Mouse (Mus musculus): ENCODE measurements around the gene Grip1. TPM values are rescaled to one million over a fixed set of nuclear protein-coding genes. Genes with fewer than 3 reads are reported as not detected.

Grip1 gene
- polyA plus RNA-seq, 1 experiment from 2014 or later = 0.55 TPM

DNA sequence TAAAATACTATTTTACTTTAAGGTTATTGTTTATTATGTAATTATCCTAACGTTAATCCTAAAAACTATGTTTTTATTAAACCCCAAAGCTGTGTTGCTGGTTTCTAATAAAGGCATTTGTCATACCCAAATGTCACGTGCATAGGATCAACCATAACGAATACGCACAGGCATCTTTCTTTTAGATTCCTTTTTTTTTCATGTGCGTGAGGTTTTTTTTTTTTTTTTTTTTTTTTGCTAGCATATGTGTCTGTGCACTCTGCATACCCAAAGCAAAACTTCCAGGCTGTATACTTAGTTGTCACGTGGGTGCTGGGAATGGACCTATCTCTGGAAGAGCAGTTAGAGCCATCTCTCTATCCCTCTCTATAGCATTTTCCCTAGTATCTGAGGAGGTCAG is 660.4 kb downstream of the Grip1 start:
- no peak overlapping the region for H3K27ac ChIP-seq (ENCODE audit: low read length)

DNA sequence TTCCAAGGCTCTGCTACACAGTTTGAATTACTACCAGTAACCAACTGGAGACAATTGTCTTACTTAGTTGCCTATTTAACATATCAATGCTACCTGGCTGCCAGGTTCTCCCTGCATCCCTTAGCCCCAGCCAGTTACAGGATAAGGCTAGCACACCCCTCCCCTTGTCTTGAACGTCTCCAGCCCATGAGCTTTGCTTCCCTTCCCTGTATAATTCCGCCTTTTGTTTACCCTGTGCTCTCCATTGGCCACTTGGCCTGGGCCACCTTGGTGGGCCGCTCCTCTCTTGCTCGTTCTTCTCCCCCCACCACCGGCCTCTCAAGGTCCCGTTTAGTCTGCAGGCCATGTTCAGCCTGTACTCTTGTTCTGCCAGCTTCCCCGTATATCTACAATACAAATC is 660.9 kb downstream of the Grip1 start:
- H3K36me3 ChIP-seq (ENCODE audit: control insufficient read depth, insufficient read depth) = no peaks in the 10 kb centered on the region
- H3K4me3 ChIP-seq (ENCODE audit: low read depth, low read length) = no peak overlapping the region
- H3K4me1 ChIP-seq (ENCODE audit: control insufficient read depth, low read depth, low read length) = peaks cover 8% of the 10 kb centered on the region
- no peak overlapping the region for H3K4me2 ChIP-seq (ENCODE audit: low read depth, low read length)
- 65% methylated on average over 7 of the region's 7 CpGs for WGBS (ENCODE audit: insufficient replicate concordance)
- H3K27ac ChIP-seq (ENCODE audit: low read length) = no peak overlapping the region
- no peak overlapping the region for H3K9ac ChIP-seq (ENCODE audit: low read depth, low read length)
- no peaks in the 10 kb centered on the region for H3K27me3 ChIP-seq (ENCODE audit: control insufficient read depth, insufficient read depth, low read depth, low read length)
- ATAC-seq (ENCODE audit: low read depth) = no peak
- no peaks in the 10 kb centered on the region for H3K9me3 ChIP-seq (replicated peaks; ENCODE audit: control insufficient read depth, low read length)

More for the DNA sequence above, 660.4 kb downstream of the Grip1 start:
- WGBS (ENCODE audit: insufficient replicate concordance) = 83% methylated on average over 6 of the region's 6 CpGs
- Histone ChIP-seq H3K4me1 (ENCODE audit: control insufficient read depth, low read depth, low read length) (peaks cover 8% of the 10 kb centered on the region), H3K4me3 (ENCODE audit: low read depth, low read length) (no peak overlapping the region), H3K36me3 (ENCODE audit: control insufficient read depth, insufficient read depth) (no peaks in the 10 kb centered on the region), H3K4me2 (ENCODE audit: low read depth, low read length) (no peak overlapping the region), H3K27me3 (ENCODE audit: control insufficient read depth, insufficient read depth, low read depth, low read length) (no peaks in the 10 kb centered on the region), H3K9me3 (replicated peaks; ENCODE audit: control insufficient read depth, low read length) (no peaks in the 10 kb centered on the region), H3K9ac (ENCODE audit: low read depth, low read length) (no peak overlapping the region)
- ATAC-seq (ENCODE audit: low read depth) = no peak

DNA sequence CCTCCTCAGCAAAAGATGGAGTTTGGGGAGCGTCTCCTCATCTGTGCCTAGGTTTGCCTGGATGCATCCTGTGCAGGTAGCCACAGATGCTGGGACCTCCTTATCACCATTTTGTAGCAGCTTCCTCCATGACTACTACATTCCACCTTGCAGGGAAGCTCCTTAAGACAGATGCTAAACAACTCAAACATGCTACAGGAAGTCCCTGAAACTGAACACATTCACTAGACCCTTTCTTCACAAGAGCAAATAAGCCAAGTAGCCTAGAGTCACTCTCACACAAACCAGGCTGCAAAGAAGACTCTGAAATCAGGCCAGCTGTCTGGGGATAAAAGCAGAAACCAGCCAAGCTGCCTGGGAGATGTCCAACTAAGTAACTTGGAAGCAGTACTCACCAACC is 661.6 kb downstream of the Grip1 start:
- Histone ChIP-seq H3K36me3 (ENCODE audit: control insufficient read depth, insufficient read depth) (no peaks in the 10 kb centered on the region), H3K9ac (ENCODE audit: low read depth, low read length) (no peak overlapping the region), H3K9me3 (replicated peaks; ENCODE audit: control insufficient read depth, low read length) (no peaks in the 10 kb centered on the region), H3K4me2 (ENCODE audit: low read depth, low read length) (no peak overlapping the region), H3K4me3 (ENCODE audit: low read depth, low read length) (no peak overlapping the region), H3K4me1 (ENCODE audit: control insufficient read depth, low read depth, low read length) (peaks cover 8% of the 10 kb centered on the region), H3K27me3 (ENCODE audit: control insufficient read depth, insufficient read depth, low read depth, low read length) (no peaks in the 10 kb centered on the region), H3K27ac (ENCODE audit: low read length) (no peak overlapping the region)
- ATAC-seq (ENCODE audit: low read depth) = no peak
- 69% methylated on average over 1 of the region's 1 CpGs for WGBS (ENCODE audit: insufficient replicate concordance)

DNA sequence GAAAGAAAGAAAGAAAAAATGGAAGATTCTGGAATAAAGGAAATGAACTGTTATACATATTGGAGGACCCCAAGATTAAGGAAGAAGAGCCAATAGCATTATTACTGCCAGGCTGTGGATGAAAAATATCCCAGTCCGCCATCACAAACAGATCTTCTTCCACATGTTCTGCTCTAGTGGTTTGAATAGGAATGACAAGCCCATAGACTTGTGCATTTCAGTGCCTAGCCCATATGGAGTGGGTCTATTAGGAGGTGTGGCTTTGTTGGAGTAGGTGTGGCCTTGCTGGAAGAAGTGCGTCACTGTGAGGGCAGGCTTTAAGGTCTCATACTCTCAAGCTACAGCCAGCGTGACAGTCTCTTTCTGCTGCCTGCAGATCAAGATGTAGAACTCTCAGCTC is 670.1 kb downstream of the Grip1 start:
- Histone ChIP-seq H3K27me3 (ENCODE audit: control insufficient read depth, insufficient read depth, low read depth, low read length) (no peaks in the 10 kb centered on the region), H3K4me3 (ENCODE audit: low read depth, low read length) (no peak overlapping the region), H3K36me3 (ENCODE audit: control insufficient read depth, insufficient read depth) (no peaks in the 10 kb centered on the region), H3K4me2 (ENCODE audit: low read depth, low read length) (no peak overlapping the region), H3K4me1 (ENCODE audit: control insufficient read depth, low read depth, low read length) (no peaks in the 10 kb centered on the region), H3K9me3 (replicated peaks; ENCODE audit: control insufficient read depth, low read length) (no peaks in the 10 kb centered on the region), H3K27ac (ENCODE audit: low read length) (no peak overlapping the region), H3K9ac (ENCODE audit: low read depth, low read length) (no peak overlapping the region)
- no peak for ATAC-seq (ENCODE audit: low read depth)
- 71% methylated on average over 3 of the region's 3 CpGs for WGBS (ENCODE audit: insufficient replicate concordance)

DNA sequence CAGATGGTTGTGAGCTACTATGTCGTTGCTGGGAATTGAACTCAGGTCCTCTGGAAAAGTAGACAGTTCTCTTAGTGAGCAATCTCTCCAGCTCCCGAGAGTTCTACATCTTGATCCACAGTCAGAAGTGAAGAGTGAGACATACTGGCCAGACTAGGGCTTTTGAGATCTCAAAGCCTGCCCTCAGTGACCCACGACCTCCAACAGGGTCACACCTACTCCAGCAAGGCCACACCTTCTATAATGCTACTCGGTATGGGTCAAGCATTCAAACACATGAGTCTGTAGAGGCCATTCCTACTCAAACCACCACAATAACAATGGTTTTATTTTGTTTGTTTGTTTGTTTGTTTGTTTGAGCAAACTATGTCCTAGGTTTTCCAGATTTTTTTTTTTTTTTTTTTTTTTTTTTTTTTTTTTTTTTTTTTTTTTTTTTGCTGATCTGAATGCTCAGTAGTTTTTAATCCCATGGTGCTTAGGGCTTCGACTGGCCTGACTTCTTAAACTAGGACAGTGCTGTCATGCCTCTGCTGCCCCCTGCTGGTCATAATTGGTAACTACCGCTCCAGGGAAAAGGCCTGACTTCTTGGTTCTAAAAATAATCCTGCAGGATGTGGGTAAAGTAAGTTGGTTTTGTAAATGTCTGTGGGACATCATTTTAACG is 671.3 kb downstream of the Grip1 start:
- Histone ChIP-seq H3K27ac (ENCODE audit: low read length) (no peak overlapping the region), H3K9me3 (replicated peaks; ENCODE audit: control insufficient read depth, low read length) (no peaks in the 10 kb centered on the region), H3K27me3 (ENCODE audit: control insufficient read depth, insufficient read depth, low read depth, low read length) (no peaks in the 10 kb centered on the region), H3K4me2 (ENCODE audit: low read depth, low read length) (no peak overlapping the region), H3K9ac (ENCODE audit: low read depth, low read length) (no peak overlapping the region), H3K4me1 (ENCODE audit: control insufficient read depth, low read depth, low read length) (no peaks in the 10 kb centered on the region), H3K4me3 (ENCODE audit: low read depth, low read length) (no peak overlapping the region), H3K36me3 (ENCODE audit: control insufficient read depth, insufficient read depth) (no peaks in the 10 kb centered on the region)
- 41% methylated on average over 7 of the region's 7 CpGs for WGBS (ENCODE audit: insufficient replicate concordance)
- ATAC-seq (ENCODE audit: low read depth) = peak; percentile 67

DNA sequence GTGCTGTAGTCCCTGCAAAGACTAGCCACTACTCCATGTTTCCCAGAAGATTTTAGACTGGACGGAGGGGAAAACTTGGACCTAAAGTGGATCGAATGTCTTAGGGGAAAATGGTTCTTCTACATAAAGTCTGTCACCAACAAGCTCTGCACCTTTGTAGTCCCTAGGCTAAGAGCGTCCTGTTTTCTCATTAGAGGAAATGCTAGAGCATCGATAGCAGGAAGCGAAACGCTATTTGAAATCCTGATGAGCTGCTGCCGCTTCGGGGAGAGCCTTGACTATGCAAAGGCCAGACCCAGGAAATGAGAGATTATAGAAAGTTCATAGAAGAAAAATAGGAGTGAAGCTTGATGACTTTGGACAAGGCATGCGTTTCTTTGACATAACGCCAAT is 671.8 kb downstream of the Grip1 start:
- Histone ChIP-seq H3K27ac (ENCODE audit: low read length) (no peak overlapping the region), H3K4me3 (ENCODE audit: low read depth, low read length) (no peak overlapping the region), H3K4me1 (ENCODE audit: control insufficient read depth, low read depth, low read length) (no peaks in the 10 kb centered on the region), H3K4me2 (ENCODE audit: low read depth, low read length) (no peak overlapping the region), H3K9ac (ENCODE audit: low read depth, low read length) (no peak overlapping the region), H3K9me3 (replicated peaks; ENCODE audit: control insufficient read depth, low read length) (no peaks in the 10 kb centered on the region), H3K27me3 (ENCODE audit: control insufficient read depth, insufficient read depth, low read depth, low read length) (no peaks in the 10 kb centered on the region), H3K36me3 (ENCODE audit: control insufficient read depth, insufficient read depth) (no peaks in the 10 kb centered on the region)
- WGBS (ENCODE audit: insufficient replicate concordance) = 27% methylated on average over 10 of the region's 10 CpGs
- no peak for ATAC-seq (ENCODE audit: low read depth)

DNA sequence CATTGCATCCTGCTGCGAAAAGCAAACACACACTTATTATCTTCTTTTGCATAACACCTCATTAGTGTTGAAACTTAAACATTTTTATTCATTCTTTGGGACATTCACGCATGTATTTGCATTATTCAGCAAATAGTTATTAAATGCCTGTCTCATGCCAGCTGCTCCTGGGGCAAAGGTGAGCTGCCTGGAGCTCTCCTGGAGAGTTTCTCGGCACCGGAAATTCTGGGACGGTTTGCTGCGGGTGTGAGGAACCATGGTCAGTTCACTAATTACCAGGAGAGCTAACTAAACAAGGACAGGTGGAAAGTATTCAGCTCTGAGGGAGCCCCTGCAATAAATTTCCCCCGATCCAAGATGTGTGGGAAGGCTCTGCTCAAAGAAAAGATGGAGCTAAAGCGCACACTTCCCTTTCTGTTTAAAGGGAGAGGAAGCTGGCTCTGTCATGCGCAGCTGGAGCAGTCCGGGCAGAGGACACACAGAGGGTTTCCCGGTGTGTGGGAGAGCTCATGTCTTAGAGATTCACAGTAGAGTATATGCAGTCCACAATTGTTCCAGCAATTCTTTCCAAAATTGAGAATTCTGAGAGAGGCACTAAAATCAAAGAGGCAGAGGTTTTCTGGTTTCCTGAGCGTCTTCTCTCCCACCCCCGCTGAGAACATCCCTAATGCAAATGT is 675.1 kb downstream of the Grip1 start:
- Histone ChIP-seq H3K36me3 (ENCODE audit: control insufficient read depth, insufficient read depth) (no peaks in the 10 kb centered on the region), H3K9me3 (replicated peaks; ENCODE audit: control insufficient read depth, low read length) (no peaks in the 10 kb centered on the region), H3K4me3 (ENCODE audit: low read depth, low read length) (no peak overlapping the region), H3K9ac (ENCODE audit: low read depth, low read length) (no peak overlapping the region), H3K27ac (ENCODE audit: low read length) (no peak overlapping the region), H3K4me1 (ENCODE audit: control insufficient read depth, low read depth, low read length) (no peaks in the 10 kb centered on the region), H3K4me2 (ENCODE audit: low read depth, low read length) (no peak overlapping the region), H3K27me3 (ENCODE audit: control insufficient read depth, insufficient read depth, low read depth, low read length) (no peaks in the 10 kb centered on the region)
- WGBS (ENCODE audit: insufficient replicate concordance) = 27% methylated on average over 13 of the region's 13 CpGs
- no peak for ATAC-seq (ENCODE audit: low read depth)

DNA sequence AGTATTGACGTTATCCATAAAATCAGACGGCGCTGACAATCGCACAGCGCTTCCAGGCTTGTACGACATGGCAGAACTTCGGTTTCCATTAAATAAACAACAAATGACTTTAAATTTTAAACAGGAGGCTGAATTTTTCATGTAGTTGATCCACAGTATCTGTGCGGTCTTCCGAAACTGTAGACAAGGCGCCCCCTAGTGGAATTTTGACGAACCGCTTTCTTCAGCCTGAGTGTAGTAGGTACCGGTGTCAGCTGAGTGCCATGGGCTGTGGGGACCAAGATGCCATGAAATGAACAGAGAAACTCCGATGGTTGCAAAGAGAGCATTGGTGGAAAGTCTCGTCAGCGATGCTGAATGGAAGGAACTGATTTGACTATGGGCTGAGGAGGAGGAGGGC is 677.0 kb downstream of the Grip1 start:
- no peak overlapping the region for H3K9ac ChIP-seq (ENCODE audit: low read depth, low read length)
- no peaks in the 10 kb centered on the region for H3K36me3 ChIP-seq (ENCODE audit: control insufficient read depth, insufficient read depth)
- no peak overlapping the region for H3K4me3 ChIP-seq (ENCODE audit: low read depth, low read length)
- WGBS (ENCODE audit: insufficient replicate concordance) = 56% methylated on average over 16 of the region's 16 CpGs
- no peak overlapping the region for H3K4me2 ChIP-seq (ENCODE audit: low read depth, low read length)
- no peaks in the 10 kb centered on the region for H3K9me3 ChIP-seq (replicated peaks; ENCODE audit: control insufficient read depth, low read length)
- no peaks in the 10 kb centered on the region for H3K27me3 ChIP-seq (ENCODE audit: control insufficient read depth, insufficient read depth, low read depth, low read length)
- no peaks in the 10 kb centered on the region for H3K4me1 ChIP-seq (ENCODE audit: control insufficient read depth, low read depth, low read length)
- H3K27ac ChIP-seq (ENCODE audit: low read length) = no peak overlapping the region
- no peak for ATAC-seq (ENCODE audit: low read depth)

DNA sequence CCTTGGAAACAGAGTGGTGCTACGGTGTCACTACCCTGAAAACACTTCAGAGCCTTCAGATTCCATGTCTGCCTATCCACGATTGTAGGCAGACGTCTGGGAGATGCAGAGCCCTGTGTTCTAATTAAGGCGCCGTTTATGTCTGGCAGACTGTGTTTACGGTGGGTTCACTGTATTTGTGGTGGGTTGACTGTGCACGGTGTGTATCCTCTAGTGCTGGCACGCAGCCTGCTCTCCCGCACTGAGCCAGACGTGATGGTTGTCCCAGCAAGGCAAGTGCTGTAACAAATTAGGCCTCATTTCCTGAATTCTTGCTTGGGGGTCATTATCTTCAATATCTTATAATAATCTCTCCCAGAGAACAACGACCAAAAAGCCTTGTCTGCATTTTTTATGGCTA is 680.1 kb downstream of the Grip1 start:
- WGBS (ENCODE audit: insufficient replicate concordance) = 58% methylated on average over 11 of the region's 11 CpGs

More for the DNA sequence above, 680.1 kb downstream of the Grip1 start:
- Histone ChIP-seq H3K9ac (ENCODE audit: low read depth, low read length) (no peak overlapping the region), H3K27me3 (ENCODE audit: control insufficient read depth, insufficient read depth, low read depth, low read length) (no peaks in the 10 kb centered on the region), H3K9me3 (replicated peaks; ENCODE audit: control insufficient read depth, low read length) (no peaks in the 10 kb centered on the region), H3K27ac (ENCODE audit: low read length) (no peak overlapping the region), H3K36me3 (ENCODE audit: control insufficient read depth, insufficient read depth) (no peaks in the 10 kb centered on the region), H3K4me1 (ENCODE audit: control insufficient read depth, low read depth, low read length) (no peaks in the 10 kb centered on the region), H3K4me2 (ENCODE audit: low read depth, low read length) (no peak overlapping the region), H3K4me3 (ENCODE audit: low read depth, low read length) (no peak overlapping the region)
- ATAC-seq (ENCODE audit: low read depth) = no peak

Measured in liver, embryonic 16.5 days (tissue).